Mouse (Mus musculus) small intestine, adult 2 months (tissue): ENCODE data around the gene Adk. TPM values are rescaled to one million over a fixed set of nuclear protein-coding genes. Genes with fewer than 3 reads are reported as not detected.
A peak's percentile ranks its signal among the peaks of the same experiment; 100 is the strongest.
"Not testable (repeated sequence)": the region's sequence is repeated elsewhere in the genome, so short reads cannot be mapped to it uniquely, and the experiment has no call there.

Experiments
- H3K27ac ChIP-seq: fragments of 200-500 bp; 2 replicates; pipeline ENCODE4 v1.5.1; 2012; ENCODE audit warnings: low read depth, low read length, control low read depth, inconsistent platforms; ENCODE audit not compliant: insufficient read depth
- H3K27me3 ChIP-seq: fragments of 200-500 bp; 2 replicates; pipeline ENCODE4 v1.6.1; 2012; ENCODE audit warnings: mild to moderate bottlenecking, moderate library complexity, low read length, inconsistent platforms; ENCODE audit not compliant: control insufficient read depth, insufficient read depth
- H3K36me3 ChIP-seq: fragments of 200-500 bp; 2 replicates; pipeline ENCODE4 v1.6.1; 2012; ENCODE audit warnings: mild to moderate bottlenecking, low read length, control low read depth, inconsistent platforms; ENCODE audit not compliant: control insufficient read depth, insufficient read depth
- H3K4me1 ChIP-seq: fragments of 200-500 bp; 2 replicates; pipeline ENCODE4 v1.6.1; 2012; ENCODE audit warnings: low read length, inconsistent platforms, mixed read lengths; ENCODE audit not compliant: control insufficient read depth, insufficient read depth, insufficient read length
- H3K4me3 ChIP-seq: fragments of 200-500 bp; 2 replicates; pipeline ENCODE4 v1.5.1; 2012; ENCODE audit warnings: low read depth, mild to moderate bottlenecking, control low read depth, inconsistent platforms, low read length, moderate library complexity
- CTCF ChIP-seq: fragments of 200-500 bp; IDR thresholded peaks from 2 replicates; pipeline ENCODE4 v1.5.1; 2012; ENCODE audit warnings: low read depth, mild to moderate bottlenecking, control low read depth, inconsistent platforms, low read length, moderate library complexity, mixed read lengths; ENCODE audit not compliant: insufficient replicate concordance, insufficient read length; ENCODE audit errors: extremely low read depth
- POLR2A ChIP-seq: fragments of 200-500 bp; IDR thresholded peaks from 2 replicates; pipeline ENCODE4 v1.6.1; 2012; ENCODE audit warnings: low read depth, mild to moderate bottlenecking, control low read depth, inconsistent platforms, low read length, moderate library complexity
- WGBS: fragments of 180-500 bp; shearing (Covaris S2); methylation state at CpG from one replicate; pipeline ENCODE4 v1.1.7; 2018; 5-methylcytosine and 5-hydroxymethylcytosine counted together
- polyA plus RNA-seq: library from polyadenylated mRNA; depleted of rRNA; stranded (reverse); fragments of >200 nt; gene quantifications from 2 replicates; pipeline ENCODE4 v1.2.3, GENCODE M21; 2012

Gene Adk
- polyA plus RNA-seq, 1 experiment: 37.6 TPM

- TF ChIP-seq CTCF: no peak
- no peak for TF ChIP-seq POLR2A
- no peak overlapping the region for H3K27ac ChIP-seq
Observed at GRCm38 (mm10) chr14:21088731-21089130, 36.4 kb downstream of the Adk start.

GRCm38 (mm10) chr14:21090400-21090799 is 38.0 kb downstream of the Adk start:
- H3K4me3 ChIP-seq: no peak overlapping the region
- H3K4me1 ChIP-seq: peaks cover 24% of the 10 kb centered on the region
- H3K36me3 ChIP-seq: peaks cover 4% of the 10 kb centered on the region; the same call in 1 of the 2 replicates
- no peak for TF ChIP-seq CTCF
- TF ChIP-seq POLR2A: no peak
- no peaks in the 10 kb centered on the region for H3K27me3 ChIP-seq
- peak overlapping the region; percentile 93 for H3K27ac ChIP-seq
- WGBS: 20% methylated on average over 3 of the region's 3 CpGs

More at GRCm38 (mm10) chr14:21088731-21089130, 36.4 kb downstream of the Adk start:
- WGBS: 81% methylated on average over 3 of the region's 3 CpGs
- H3K4me1 ChIP-seq: peaks cover 22% of the 10 kb centered on the region
- no peaks in the 10 kb centered on the region for H3K27me3 ChIP-seq
- H3K36me3 ChIP-seq: peaks cover 4% of the 10 kb centered on the region; the same call in 1 of the 2 replicates
- H3K4me3 ChIP-seq: no peak overlapping the region

- Histone ChIP-seq H3K4me1 (peaks cover 24% of the 10 kb centered on the region), H3K27ac (no peak overlapping the region; the same call in 1 of the 2 replicates), H3K36me3 (peaks cover 4% of the 10 kb centered on the region; the same call in 1 of the 2 replicates), H3K27me3 (no peaks in the 10 kb centered on the region), H3K4me3 (no peak overlapping the region)
- 35% methylated on average over 3 of the region's 3 CpGs for WGBS
- TF ChIP-seq POLR2A (no peak), CTCF (no peak)
Observed at GRCm38 (mm10) chr14:21090930-21091486, 38.6 kb downstream of the Adk start.

GRCm38 (mm10) chr14:21094161-21094560 is 41.8 kb downstream of the Adk start:
- not testable (repeated sequence) for H3K4me3 ChIP-seq, H3K27ac ChIP-seq, H3K36me3 ChIP-seq, H3K27me3 ChIP-seq
- peaks cover 16% of the 10 kb centered on the region for H3K4me1 ChIP-seq

GRCm38 (mm10) chr14:21096279-21096678 is 43.9 kb downstream of the Adk start:
- H3K36me3 ChIP-seq: peaks cover 4% of the 10 kb centered on the region; the same call in 1 of the 2 replicates
- peak overlapping the region; percentile 87 for H3K27ac ChIP-seq
- no peak for TF ChIP-seq CTCF
- TF ChIP-seq POLR2A: no peak
- peaks cover 10% of the 10 kb centered on the region for H3K4me1 ChIP-seq
- H3K4me3 ChIP-seq: no peak overlapping the region
- H3K27me3 ChIP-seq: no peaks in the 10 kb centered on the region

GRCm38 (mm10) chr14:21096689-21097088 is 44.3 kb downstream of the Adk start:
- peak overlapping the region; percentile 29; the same call in 1 of the 2 replicates for H3K4me3 ChIP-seq
- H3K27ac ChIP-seq: peak overlapping the region; percentile 90
- WGBS: 39% methylated on average over 4 of the region's 4 CpGs
- peaks cover 9% of the 10 kb centered on the region for H3K4me1 ChIP-seq
- no peaks in the 10 kb centered on the region for H3K27me3 ChIP-seq
- peaks cover 4% of the 10 kb centered on the region; the same call in 1 of the 2 replicates for H3K36me3 ChIP-seq
- TF ChIP-seq CTCF: no peak
- no peak for TF ChIP-seq POLR2A

- no peaks in the 10 kb centered on the region for H3K27me3 ChIP-seq
- TF ChIP-seq POLR2A: no peak
- no peak for TF ChIP-seq CTCF
- no peak overlapping the region for H3K4me3 ChIP-seq
- H3K36me3 ChIP-seq: no peaks in the 10 kb centered on the region
- H3K27ac ChIP-seq: no peak overlapping the region
- peaks cover 9% of the 10 kb centered on the region for H3K4me1 ChIP-seq
- 73% methylated on average over 7 of the region's 7 CpGs for WGBS
Observed at GRCm38 (mm10) chr14:21099371-21099770, 47.0 kb downstream of the Adk start.
